Mouse (Mus musculus): ENCODE measurements around the gene Epb41l2.
A peak's percentile ranks its signal among the peaks of the same experiment; 100 is the strongest.

Gene Epb41l2

DNA sequence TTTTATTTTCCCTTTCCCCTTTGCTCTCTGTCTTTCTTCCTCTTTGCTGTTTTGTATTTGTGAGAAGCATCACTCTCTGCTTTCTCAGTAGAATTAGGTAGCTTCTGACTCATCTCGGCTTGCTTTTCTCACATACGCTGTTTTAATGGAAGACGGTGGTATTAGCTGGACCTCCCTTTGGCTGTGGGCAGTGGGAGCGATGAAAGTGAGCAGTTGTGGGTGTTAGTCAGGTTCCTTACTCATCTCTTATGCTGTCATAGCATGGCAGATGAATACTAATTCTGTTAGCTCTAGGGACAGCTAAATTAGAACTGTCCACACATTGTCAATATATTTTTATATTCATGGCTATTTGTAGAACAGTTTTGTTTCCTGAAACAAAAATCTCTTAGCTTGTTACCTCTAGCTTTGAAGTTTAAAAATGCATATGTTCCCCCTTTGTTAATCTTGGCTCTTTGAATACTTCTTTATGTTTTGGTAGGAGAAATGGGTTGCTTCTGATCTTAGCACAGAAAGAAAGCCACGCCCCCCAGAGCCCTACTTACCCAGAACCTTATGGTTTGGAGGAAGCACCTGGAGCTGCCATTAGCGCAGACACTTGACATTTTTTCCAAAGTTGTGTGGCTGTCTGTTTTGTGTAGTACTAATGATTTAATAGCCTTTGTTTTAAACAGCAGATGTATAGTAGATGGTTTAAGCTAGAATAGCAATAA, 78.1 kb downstream of the Epb41l2 start:
- peak; percentile 47 for DNase-seq (ENCODE audit: low read depth)

DNA sequence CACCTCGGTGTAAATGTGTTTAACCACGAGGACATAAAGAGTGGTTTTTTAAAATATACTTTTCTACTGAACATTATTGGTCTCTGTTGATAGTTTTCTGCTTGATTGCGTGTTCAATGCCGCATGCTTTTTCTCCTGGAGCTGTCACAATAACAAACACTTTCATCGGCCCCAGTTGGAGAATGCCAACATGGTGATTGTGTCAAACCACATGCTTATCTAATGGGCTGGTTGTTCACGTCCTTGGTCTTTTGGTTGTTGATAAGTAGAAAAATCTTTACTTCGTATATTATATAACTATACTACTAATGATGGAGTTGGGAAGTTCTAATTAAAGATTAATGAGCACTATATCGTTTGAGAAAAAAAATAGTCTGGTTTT, 78.7 kb downstream of the Epb41l2 start:
- DNase-seq (ENCODE audit: low read depth): no peak

DNA sequence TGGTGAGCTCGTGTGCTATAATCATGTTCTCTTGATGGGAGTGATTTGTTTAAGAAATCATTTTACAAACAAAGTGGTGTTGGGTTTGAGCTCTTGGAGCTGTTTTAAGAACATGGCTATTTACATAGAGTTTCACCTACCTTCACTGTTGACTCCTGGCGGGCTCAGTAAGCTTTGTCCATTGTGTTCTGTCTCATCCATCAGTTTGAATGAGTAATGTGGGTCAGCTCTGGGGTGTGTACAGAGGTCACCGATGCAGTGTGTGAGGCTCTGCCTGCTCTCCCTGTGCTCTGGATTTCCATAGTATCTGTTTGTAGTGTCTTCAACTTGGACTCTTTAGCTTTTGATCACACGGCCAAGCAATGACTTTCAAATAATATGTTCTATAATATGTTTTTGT, 79.6 kb downstream of the Epb41l2 start:
- DNase-seq (ENCODE audit: low read depth): no peak

DNA sequence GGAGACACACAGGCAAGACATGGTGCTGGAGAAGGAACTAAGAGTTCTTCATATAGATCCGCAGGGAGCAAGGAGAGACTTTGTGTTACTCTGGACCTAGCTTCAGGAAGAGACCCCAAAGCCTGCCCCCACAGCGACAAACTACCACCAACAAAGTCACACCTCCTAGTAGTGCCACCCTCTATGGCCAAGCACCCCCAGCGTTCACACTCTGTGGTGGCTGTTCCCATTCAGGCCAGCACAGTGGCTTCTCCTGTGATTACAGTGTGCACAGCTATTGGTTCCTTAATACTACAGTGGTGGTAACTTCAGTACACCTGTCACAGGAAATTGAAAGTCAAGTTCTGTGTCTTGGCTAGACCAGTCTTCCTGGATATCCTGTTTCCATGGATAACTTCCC, 80.3 kb downstream of the Epb41l2 start:
- no peak for DNase-seq (ENCODE audit: low read depth)

DNA sequence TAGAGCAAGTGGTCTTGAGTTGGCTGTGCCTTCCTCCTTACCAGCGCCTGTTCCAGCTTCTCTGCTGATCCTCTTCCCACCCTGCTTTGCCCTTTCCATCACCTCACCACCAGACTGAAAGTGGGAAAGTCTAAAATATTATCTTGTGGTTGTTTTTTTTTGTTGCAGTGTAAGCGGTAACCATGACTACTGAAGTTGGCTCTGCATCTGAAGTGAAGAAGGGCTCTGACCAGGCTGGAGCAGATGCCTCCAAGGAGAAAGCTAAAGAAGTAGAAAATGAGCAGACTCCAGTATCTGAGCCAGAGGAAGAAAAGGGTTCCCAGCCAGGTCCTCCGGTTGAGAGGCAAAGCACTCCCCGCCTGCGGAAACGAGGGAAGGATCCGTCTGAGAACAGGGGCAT, 81.8 kb downstream of the Epb41l2 start:
- peak; percentile 57 for DNase-seq (ENCODE audit: low read depth)

DNA sequence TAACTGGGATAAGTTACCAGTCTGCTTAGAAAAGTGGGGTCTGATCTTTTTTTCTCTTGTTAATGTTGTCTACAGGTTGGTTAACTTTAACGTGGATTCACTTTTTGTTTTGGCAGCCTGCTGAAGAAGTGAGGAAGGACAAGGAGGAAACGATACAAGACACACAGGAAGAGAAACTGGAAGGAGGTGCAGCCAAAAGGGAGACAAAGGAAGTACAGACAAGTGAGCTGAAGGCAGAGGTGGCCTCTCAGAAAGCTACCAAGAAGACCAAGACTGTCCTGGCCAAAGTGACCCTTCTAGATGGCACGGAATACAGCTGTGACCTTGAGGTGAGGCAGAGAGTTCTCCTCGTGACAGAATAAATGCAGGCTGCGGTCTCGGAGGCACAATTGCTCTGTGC, 84.0 kb downstream of the Epb41l2 start:
- DNase-seq (ENCODE audit: low read depth): no peak

DNA sequence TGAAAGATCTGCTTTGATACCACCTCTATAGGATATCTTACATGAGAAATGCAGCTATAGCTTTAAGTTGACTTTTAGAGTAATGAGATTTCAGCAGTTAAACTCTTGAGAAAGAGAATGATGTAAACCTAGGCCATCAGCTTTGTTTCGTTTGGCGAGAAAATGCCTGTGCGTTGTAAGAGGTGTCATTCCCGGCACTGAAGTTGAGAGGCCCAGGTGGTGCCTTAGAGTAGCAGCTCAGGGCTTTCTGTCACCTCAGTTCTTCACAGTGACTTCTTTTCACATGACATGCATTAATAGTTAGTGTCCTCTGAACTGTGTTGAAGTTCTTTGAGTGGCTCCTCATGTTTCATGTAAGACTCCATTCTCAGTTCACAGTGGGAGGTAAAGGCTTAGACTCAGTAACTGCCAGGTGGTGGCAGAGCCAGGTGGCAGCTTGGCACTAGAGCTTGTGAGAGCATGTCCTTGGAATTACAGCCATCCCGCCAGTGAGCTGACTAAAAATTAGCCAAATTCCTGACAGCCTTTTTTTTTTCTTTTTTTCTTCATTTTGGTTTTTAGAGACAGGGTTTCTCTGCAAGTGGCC, 84.7 kb downstream of the Epb41l2 start:
- no peak for DNase-seq (ENCODE audit: low read depth)

DNA sequence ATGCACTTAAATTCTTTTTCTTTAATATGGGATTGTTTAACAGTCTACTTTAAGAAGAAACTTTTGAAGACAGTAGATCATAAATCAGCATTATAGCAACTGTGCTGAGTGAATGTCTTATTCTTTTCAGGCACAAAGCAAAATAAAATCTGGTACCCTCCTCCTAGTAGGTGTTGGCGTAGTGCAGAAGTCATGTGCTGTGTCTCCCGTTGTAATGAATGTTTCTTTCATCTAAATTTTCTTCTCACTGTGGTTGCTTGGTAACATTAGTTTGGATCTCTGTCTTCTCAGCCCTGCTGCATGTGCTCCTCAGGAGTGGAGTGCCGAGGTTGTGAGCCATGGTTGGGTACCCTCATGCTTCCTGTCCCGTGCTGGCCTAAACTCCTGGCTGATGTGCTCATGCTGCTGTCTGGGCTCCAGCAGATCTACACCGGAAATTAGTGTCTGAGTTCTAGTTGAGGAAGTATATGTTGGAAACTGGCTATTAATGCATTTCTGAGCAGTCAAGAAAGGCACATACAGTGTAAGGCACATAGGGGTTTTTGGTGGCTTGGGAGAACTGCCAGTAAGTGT, 87.4 kb downstream of the Epb41l2 start:
- no peak for DNase-seq (ENCODE audit: low read depth)

DNA sequence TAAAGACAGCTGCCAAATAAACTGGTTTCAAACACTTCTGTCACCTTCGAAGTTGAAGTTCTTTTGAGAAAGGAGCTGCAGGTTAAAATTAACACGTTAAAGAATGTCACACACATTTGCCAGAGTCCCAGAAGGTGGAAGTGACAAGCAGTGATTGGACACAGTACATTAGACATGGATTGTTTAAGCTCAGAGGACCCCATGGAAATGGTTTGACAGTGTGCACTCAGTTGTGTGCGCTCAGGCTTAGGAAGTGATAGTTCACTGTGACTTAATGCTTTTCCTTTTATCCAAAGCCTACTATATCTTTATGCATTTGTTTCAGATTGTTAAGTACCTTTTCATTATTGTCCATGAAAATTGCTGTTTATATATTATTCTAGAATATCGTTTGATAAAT, 89.1 kb downstream of the Epb41l2 start:
- no peak for DNase-seq (ENCODE audit: low read depth)

DNA sequence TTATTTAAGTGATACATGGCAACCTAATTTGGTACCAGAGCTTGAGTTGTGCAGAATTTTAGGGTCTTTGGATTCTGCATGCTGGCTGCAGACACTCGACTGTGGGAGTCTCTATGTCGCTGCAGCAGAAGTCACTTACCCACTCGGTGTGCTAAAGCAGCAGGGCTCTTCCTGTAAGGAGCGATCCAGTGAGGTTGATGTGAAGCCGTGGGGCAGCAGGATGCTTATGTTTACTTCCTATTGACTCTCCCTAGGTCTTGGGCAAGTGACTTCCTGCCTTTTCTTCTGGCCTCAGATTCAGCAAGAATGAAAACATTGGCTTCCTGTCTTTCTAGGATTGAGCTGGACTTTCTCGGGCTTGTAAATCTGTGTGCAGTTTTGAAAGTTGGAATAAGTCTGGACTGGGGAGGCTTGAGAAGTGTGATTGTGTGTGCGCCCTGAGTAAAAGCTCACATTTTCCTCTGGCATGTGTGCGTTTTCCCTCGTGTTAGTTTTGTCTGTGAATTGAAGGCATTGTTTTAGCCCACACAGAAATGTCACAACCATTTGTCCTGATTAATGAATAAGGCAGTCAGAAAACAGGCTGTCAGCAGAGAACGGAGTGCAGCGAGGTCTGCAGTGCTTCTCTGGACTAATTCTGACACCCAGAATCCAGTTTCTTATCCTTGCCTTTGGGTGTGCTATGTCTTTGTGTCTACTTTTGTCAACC, 89.9 kb downstream of the Epb41l2 start:
- DNase-seq (ENCODE audit: low read depth): no peak

DNA sequence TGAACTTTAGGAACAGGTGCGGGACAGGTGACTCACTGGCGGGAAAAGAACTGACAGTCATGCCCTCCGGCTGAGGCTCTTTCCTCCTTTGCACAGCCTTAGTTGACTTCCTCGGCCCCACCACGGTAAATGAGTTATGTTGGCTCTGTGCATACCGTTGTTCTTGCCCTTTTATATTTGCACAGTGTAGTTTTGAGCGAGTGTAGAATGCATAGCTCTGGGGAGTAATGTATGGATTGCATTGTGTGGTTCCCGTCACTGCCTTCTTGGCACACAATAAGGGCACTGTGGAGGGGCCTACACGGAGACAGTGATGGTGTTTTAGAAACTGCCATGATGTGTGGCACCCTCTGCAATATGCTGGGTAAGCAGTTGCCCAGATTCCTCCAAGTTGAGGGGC, 93.6 kb downstream of the Epb41l2 start:
- DNase-seq (ENCODE audit: low read depth): no peak

DNA sequence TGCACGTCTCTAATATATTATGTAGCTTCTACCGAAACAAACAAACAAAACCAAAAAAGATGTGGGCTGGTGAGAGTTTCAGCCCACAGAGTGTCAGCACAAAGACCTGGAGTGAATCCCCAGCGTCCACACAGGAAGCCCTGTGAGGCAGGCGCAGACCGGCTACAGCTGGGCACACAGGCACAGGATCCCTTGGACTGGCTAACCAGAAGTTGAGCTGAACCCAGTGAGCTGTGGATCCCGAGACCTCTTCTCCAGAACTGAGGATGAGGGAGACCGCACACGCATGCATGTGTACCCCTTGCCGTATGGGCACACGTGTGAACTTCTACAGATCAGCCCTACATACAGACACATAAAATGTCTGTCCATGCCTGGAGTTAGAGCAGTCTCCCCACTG, 94.2 kb downstream of the Epb41l2 start:
- DNase-seq (ENCODE audit: low read depth): no peak

DNA sequence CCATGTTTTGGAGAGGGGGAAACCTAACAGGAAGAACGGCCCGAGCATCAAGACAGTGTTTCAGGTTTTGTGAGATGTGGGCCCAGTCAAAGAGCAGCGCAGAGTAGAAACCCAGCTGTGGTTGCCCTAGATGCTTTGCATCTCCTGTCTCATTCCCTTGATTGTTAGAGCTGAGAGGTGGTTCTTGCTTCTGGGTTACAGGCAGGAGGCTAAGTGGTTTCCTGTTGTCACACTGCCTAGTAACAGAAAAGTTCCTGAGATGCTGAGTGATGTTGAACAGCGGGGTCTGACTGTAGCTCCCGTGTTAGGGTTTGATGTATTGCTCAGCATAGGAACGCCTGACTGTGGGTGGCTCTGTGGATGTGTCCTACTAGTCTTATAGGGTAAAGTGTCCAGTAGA, 97.5 kb downstream of the Epb41l2 start:
- DNase-seq (ENCODE audit: low read depth): no peak

DNA sequence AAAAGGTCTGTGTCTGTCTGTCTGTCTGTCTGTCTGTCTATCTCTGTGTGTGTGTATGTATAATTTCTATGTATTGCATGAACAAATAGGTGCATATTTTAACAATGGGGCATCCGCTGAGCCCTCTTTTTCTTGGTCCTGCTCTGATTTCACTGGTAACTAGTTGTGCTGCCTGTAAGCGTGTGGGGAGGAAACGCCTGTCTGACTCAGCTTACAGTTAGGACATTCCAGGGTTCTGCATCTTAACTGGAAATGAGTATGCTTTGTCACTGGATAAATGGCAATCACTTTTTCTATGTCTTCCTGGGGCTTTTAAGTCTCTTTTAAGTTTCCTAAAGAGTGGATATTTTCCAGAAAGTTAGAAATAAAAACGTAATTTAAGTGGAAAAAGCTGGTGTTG, 98.4 kb downstream of the Epb41l2 start:
- peak; percentile 52 for DNase-seq (ENCODE audit: low read depth)

DNA sequence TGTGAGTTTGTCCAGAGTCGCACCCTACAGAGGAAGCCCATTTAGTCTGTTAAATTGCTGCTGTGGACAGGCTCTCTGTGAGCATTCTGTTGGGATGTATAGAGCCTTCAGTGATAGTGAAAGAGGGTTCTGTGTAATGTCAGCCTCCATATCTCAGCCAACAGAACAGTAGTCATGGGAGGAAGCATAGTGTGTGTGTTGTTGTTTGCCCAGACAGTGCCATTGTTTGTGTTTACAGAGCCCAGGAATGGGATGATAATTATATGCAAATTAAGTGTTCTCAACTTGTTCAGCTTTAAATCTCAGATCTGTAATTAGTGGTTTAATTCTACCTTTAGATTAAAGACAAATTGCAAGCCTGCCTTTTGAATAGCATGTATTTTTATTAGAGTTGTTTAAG, 102.2 kb downstream of the Epb41l2 start:
- DNase-seq (ENCODE audit: low read depth): no peak

DNA sequence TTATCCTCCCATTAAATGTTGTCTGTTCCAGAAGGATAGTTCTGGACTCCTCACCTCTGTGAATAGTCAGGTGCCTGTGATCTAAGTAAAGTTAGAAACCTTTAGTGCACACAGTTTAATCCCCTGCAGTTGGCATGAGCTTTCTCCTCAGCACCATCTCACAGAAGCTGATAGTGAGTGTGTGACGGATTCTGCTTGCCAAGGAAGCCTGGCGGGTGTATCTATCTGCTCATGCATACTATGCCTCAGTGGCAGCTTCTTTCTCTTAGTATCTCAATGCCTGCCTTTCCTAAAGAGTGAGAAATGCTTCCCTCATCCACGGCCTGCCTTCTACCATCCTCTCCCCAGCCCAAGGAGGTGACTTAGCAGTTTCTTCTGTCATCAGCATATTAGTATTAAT, 103.1 kb downstream of the Epb41l2 start:
- DNase-seq (ENCODE audit: low read depth): no peak

DNA sequence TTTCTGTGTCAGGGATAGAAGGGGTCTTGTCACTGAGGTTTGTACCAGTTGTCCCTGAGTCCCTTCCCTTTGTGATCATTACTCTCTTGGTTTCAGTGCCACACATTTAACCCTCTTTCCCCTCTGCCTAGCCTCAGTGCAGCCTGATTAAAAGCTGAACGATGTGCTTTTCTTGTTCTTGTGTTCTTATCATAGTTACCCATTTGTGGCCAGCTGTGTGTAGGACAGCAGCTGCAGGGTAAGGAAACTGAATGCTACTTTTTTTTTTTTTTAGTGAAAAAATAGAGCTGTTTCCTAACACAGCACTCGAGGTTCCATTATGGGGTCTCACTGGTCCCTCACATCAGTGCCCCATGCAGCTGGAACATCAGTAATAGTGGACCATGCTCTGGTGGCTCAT, 106.9 kb downstream of the Epb41l2 start:
- no peak for DNase-seq (ENCODE audit: low read depth)

DNA sequence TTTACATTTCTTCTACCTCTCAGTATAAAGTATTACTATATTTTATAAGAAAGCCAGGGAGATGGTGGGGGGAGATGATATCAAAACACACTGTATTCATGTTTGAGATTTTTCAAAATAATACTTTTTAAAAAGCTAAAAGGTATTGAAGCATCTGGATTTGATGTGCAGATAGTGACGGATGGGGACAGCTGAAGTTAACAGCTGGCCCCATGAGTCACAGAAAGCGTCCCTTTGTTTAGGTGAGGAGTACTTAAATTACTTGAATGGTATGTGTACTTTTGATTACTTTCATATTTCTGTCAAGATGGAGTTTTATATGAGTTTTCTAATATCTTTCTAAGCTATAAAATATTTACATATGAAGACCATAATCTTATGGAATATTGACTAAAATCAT, 112.3 kb downstream of the Epb41l2 start:
- DNase-seq (ENCODE audit: low read depth): no peak

DNA sequence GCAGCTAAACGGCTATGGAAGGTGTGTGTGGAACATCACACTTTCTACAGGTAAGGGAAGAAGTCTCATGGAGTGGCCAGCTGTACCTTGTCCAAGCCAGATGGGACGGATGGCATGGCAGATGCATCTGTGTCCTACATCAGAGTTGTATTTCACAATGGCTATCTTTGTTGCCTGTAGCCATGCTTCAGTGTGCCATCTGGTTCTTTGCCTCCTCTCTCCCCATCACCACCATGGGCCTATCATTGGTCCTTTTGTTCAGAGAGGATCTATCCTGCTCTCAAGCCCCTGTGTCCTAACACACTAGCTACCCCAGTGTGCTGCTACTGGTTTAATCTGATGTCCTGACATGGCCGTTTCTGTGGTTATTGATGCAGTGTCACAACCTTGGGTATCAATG, 120.1 kb downstream of the Epb41l2 start:
- no peak for DNase-seq (ENCODE audit: low read depth)

DNA sequence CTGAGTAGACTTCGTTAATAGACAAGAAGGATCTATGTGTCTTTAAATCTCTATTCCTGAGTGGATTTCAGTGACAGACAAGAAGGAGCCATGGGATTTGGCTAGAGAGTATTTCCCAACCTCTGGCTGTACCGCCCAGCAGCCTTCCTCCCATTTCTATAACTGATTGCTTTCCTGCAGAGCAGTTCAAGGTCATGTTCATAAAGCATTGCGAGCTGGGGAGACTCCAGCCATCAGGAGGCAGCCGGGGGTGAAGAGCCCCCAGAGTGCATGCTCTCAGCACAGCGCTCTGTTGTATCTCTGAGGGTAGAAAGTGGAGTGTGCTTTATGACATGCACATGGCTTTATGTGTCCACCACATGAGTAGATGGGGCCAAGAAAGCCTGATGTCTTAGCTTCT, 123.2 kb downstream of the Epb41l2 start:
- DNase-seq (ENCODE audit: low read depth): no peak

DNA sequence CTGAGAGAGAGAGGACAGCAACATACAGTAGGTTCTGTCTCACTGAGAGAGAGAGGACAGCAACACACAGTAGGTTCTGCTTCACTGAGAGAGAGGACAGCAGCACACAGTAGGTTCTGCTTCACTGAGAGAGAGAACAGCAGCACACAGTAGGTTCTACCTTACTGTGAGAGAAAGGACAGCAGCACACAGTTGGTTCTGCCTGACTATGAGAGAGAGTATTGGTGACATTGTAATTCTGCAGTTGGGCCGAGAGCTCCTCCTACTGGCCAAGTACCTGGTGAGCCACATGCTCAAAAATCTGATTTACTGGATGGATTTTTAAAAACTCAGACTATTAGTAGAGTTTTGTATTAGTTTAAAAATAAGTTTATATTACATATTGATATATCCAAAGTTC, 128.9 kb downstream of the Epb41l2 start:
- DNase-seq (ENCODE audit: low read depth): peak; percentile 87

DNA sequence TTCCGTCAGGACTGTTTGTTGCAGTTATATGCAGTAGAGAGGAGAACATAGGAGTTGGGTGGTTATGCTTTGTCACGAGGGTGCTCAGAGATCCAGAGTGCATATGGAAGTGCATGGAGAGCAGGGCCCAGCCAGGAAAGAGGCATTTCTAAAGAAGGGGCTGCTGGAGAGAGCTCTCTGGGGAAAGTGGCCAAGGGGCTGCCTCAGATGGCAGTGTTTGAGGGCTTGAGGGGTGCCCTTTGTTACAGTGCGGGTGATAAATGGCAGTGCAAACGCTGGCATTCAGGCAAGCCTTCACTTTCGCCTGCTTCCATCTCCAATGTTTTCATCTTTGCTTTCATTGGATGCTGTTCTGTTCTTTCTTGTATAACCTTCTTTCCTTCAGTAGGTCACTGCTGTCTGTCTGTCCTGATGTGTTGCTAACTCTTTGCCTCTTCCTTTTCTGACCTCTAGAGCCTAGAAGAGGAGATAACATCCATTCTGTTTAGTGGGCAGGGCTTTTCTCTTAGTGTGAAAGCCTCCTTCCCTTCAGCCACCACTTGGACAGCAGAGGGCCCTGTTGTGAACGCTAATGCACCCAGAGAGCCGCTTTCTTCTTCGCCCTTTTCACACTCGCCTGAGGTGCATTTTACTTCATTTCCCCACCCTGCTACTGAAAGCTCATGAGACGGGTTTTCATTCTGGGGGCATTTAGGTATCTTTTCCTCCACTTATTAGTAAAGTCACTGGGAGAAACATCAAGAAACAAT, 139.9 kb downstream of the Epb41l2 start:
- peak; percentile 7 for DNase-seq (ENCODE audit: low read depth)

DNA sequence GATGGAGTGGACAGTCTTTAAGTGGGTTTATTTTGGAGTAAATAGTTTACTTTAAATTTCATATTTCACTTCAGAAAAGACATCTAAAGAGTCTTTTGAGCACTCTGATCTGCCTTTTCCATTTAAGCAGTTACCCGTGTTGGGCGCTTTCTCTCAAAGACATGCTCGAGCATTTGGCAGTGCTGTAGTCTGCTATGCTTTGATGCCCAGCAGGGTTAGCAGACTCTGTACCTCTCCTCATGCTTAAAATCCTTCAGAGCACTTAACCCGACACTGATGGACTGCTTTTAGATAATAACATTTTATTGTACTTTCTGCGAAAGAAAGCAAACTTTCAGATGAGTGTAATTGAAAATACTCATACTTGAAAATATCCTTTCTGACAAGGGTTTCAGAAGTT, 143.7 kb downstream of the Epb41l2 start:
- no peak for DNase-seq (ENCODE audit: low read depth)
